Mouse (Mus musculus) gastrocnemius, adult 18-20 months (tissue): ENCODE data around the gene Eef1a2. TPM values are rescaled to one million over a fixed set of nuclear protein-coding genes. Genes with fewer than 3 reads are reported as not detected.
A peak's percentile ranks its signal among the peaks of the same experiment; 100 is the strongest.
"Not testable (repeated sequence)": the region's sequence is repeated elsewhere in the genome, so short reads cannot be mapped to it uniquely, and the experiment has no call there.

ENCODE experiments used
- DNase-seq: peaks from one replicate; pipeline ENCODE4 v3.0.0; 2021; ENCODE audit warnings: low spot score
- long read RNA-seq, 2 experiments: library from polyadenylated mRNA; stranded (forward); transcript quantifications; one replicate each; pipeline ENCODE4 v2.0.0; 2021
- total RNA-seq, 2 experiments: library from RNA; stranded (reverse); gene quantifications; 2 replicates each; pipeline ENCODE4 v1.2.3; 2021

The Eef1a2 gene
- 1,000 to 10,000 TPM; 2,039 to 2,096 TPM for total RNA-seq
- long read RNA-seq, experiment 1, transcript Eef1a2-201 (8 exons, 2,084 nt) = major isoform, 254 of 344 reads
- long read RNA-seq, experiment 1, partial matches to known transcripts = 57 of 344 reads
- long read RNA-seq, experiment 1, other reads (novel, unspliced or antisense) = 33 of 344 reads
- long read RNA-seq, experiment 2, transcript Eef1a2-201 (8 exons, 2,084 nt) = major isoform, 258 of 332 reads
- long read RNA-seq, experiment 2, partial matches to known transcripts = 57 of 332 reads
- long read RNA-seq, experiment 2, other reads (novel, unspliced or antisense) = 17 of 332 reads

DNA sequence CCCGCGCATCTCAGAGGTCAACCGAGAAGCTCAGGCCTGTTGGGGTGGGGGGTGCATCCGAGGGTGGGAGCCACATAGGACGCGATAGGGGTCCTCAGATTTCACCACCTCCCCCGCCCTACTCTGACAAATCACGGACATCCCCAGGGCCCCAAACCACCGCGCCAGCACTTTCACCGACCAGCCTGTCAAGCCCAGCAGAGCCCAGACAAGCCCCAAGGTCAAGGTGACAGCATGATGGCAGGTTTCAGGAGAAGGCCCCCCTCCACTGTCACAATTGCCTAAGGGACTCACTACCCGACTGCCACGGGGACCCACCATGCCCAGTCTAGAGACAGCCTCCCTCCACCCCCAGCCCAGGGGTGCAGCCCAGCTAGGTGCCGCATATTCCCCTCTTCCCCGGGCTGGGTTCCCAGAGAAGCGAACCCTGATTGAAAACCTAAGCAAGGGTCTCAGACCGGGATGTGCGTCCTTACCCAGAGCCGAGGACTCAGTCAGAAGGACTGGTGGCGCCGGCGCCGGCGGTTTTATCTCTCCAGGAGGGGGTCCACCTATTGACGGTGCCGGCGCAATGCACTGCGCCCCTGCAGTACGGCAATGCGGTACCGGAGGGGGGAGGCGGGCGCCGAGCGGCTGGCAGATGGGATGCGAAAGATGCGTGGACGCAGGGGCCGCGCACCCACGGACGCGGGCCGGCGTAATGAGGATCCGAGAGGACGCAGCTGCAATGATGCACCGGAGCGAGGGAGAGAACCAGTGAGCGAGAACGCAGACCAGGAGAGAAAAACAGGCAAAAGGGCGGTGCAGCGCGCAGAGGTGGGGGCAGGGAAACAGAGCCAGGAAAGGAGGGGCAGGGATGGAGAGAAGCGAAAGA is at the start of gene Eef1a2:
TSS of gene Eef1a2 (minus strand) at position 767 of the 874 bp plus-strand sequence.
- DNase-seq = peak; percentile 47

DNA sequence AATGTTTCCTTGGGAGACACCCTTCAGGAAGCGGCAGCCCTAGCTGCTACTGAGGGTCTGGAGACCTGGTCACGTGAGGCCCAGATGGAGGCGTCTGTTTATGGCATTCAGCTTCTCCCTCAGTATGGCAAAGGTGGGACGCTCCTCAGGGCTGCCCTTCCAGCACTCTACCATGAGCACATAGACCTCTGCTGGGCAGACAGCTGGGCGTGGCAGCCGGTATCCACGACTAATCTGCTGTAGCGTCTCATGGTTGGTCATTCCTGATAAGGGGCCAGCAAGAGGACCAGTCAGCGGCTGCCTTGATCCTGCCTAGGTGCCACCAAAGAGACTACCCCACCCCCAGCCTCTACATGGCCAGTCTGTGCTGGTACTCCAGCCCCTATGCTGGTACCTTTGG is 49.3 kb upstream of the Eef1a2 start:
- no peak for DNase-seq

DNA sequence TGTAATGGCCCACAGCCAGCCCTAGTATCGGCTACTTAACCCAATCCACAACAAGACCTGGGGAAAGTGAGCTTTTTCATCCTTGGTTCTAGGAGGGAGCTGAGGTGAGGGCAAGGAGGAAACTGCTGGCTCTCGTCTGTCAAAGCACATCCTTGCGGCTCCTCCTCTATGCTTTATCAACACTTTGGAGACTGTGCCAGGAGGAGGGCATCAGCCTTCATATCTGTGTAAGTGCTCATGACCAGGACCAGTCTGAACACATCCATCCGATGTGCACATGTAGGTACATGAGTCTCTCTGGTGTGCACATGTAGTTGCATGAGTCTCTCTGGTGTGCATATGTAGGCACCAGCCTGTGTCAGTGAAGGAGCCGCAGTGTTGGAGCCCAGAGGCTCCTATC is 48.9 kb upstream of the Eef1a2 start:
- DNase-seq = no peak

DNA sequence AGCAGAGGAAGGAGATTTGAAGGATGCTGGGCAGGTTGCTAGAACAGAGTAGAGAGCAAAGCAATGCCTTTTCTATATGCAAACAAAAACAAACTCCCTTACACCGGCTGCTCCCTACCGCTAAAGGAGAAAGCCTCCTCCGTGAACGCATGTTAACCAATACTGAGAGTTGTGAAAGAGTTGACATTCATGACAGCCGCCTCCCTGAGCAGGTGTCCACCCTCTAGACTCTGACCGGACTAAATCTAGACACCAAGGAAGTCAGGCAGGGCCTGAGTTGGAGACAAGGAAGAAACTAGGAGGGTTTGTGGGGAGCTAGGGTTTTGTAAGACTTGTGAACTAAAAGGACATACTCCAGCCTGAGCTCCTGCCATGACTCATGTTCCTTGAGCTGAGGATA is 46.1 kb upstream of the Eef1a2 start:
- DNase-seq = no peak

DNA sequence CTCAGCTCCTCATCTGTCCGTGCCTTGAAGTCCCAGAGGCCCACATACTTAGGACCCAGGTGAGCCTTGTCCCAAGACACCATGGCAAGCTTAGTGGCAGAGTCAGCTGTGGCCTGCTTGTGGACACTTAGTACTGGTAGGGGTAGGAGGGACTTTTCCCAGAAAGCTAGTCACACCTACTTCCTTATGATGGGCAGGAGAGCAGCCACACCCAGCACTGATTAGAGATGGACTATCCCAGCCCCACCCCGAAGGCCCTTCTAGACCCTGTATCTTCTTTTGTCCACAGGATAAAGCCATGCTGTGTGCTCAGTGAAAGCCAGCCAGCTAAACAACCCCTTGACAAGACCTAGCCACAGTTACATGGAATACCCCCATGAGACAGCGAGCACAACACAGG is 45.6 kb upstream of the Eef1a2 start, which contains the start of gene Ptk6:
TSS of gene Ptk6 (minus strand) at position 368 of the 400 bp plus-strand sequence.
- no peak for DNase-seq

DNA sequence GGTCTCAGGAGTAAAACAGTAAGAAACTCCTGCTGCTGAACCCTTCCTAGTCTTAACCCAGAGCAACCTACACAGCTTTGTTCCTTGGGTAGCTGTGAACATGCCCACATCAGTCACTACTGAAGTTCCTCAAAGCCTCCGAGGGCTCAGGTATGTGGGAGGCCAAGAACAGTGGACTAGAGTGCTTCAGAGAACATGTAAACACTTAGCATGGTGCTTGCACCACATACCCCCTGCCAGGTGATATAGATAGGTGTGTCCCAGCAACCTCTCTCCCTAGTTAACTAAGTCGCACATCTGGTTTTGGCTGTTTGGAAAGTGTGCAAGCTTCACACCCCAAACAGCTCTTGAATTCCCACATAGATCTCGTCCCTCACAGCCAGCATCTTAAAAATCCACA is 44.8 kb upstream of the Eef1a2 start:
- no peak for DNase-seq

DNA sequence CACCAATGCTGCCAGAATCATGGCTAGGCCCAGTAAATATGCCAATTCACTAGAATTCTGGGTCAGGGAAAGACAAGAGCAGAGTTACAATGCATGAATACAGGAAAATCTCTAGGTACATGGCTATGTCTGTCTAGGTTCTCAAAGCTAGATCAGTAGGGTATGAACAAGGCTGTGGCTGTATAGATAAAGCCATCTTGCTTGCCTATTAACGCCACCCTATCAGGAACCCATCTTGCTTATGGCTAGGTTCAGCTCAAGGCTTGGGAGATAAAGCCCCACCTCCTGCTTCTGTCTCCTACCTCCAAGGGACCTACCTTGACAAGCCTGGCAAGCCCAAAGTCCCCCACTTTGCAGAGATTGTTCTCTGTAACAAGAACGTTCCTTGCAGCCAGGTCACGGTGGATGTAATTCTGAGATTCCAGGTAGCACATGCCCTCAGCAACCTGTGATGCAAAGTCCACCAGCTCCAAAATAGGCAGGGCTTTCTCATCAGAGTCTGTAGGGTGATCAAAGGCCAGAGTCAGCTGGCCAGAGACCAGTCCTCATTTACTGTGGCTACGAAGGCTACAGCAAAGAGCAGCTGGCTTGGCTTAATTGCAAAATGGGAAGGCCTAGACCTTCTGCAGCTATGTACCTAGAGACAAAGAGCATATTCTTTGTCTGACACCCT is 40.0 kb upstream of the Eef1a2 start:
- no peak for DNase-seq

DNA sequence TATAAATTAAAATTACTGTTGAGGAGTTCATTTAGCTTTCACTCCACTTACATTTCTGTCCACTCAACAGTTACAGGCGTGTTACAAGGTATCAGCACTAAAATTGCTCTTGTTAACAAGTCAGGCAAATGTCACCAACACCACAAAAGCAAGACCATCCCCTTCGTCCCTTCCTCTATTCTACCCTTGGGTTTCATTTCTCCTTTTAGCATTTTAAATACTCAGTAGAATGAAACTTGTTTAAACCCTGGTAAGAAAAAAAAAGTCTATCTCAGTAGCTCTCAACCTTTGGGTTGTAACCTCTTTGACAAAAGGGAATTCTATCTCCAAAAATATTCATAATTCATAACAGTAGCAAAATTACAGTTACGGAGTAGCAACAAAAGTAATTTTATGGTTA is 36.2 kb upstream of the Eef1a2 start:
- no peak for DNase-seq

DNA sequence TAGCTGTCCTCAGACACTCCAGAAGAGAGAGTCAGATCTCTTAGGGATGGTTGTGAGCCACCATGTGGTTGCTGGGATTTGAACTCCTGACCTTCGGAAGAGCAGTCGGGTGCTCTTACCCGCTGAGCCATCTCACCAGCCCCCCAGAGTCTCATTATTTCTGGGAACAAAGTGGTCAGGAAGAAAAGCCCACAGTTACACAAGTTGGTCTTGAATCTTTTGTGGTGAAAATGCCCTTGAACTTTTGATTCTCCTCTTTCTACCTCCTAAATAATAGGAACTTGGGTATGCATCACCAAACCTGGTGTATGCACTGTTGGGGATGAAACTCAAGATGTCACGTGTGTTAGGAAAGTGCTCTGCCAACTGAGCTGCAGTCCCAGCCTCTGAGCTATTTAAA is 35.1 kb upstream of the Eef1a2 start:
- DNase-seq = no peak

DNA sequence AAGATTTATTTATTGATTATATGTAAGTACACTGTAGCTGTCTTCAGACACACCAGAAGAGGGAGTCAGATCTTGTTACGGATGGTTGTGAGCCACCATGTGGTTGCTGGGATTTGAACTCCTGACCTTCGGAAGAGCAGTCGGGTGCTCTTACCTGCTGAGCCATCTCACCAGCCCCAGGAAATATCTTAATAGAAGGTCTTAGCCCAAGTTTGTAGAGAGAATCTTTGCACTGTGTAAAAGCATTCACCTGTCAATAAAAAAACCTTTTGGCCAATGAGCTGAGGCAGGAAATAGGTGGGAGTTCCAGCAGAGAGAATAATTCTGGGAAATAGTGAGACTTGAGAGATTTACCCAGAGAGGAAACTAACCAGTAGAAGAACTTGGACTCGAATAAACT is 34.6 kb upstream of the Eef1a2 start:
- DNase-seq = not testable (repeated sequence)

DNA sequence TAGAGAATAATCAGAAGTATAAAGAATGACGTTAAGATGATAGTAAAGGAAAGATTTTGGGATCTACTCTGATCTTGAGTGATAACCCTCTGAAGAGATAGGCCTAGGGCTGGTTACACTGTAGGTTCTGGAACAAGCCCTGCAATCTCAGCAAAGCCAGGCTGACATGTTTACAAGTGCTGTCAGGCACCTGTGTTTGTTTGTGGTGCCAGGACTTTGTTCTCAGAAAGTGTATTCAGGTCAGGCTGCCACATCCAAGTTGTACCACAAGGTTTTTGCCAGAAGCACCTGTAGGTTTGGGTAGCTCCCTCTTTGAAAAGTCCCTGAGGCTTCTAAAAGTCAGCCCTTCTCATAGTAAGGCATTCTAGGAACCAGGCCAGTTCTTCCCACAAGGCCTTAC is 32.5 kb upstream of the Eef1a2 start:
- no peak for DNase-seq

DNA sequence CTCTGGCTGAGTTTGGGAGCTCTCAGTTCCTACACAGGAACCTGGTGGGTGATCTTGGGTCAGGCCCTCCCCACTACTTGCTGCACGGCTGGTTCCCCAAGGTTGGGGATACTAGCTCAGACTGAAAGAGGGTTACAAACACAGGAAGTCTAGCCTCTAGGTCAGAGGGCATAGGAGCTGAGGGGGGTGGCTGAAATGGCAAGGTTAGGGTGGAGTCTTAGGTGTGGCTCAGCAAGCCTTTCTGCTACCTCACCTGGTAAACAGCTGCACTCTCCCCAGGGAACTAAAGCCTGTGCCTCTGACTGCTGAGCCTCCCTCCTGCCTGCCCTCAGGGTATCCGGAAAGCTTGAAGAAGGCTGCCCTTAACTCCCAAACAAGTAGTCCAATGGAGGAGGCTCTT is 31.9 kb upstream of the Eef1a2 start:
- DNase-seq = no peak

DNA sequence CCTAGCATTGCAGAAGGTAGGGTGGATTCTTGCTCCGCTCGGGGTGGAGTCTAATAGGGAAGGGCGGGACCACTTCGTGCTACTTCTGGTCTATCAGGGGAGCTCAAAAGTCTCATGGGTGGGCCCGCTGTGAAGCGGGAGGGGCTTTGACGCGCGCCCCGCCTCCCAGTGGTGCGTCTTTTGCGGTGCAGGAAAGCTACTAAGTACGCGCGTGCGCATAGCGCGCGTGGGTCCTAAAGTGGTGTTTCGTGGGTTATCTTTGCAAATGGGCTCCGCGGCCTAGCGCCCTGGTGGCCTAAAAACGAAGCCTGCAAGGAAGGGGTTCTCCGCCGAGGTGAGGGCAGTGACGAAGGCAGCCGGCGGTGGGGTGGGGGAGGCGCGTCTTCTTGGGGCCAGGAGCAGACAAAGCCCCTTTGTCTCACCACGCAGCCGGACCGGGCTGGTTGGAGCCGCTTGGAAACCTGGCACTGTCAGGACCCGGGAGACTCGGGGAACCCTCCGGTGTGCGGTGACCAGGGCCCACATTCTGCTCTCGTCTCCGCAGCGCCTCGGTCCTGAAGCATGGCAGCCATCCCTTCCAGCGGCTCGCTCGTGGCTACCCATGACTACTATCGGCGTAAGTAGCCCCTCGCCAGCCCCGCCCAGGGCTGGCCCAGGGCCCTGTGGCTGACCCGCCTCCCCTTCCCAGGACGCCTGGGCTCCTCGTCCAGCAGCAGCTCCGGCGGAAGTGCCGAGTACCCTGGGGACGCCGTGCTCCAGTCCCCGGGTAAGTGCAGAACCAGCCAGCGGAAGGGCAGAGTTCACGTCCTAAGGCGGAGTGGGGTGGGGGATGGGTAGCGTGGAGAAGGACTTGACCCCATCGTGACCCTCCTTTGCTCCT is 30.5 kb upstream of the Eef1a2 start, which contains the start of gene Ppdpf:
TSS of gene Ppdpf (plus strand) at position 127 of the 880 bp plus-strand sequence.
- peak; percentile 93 for DNase-seq

DNA sequence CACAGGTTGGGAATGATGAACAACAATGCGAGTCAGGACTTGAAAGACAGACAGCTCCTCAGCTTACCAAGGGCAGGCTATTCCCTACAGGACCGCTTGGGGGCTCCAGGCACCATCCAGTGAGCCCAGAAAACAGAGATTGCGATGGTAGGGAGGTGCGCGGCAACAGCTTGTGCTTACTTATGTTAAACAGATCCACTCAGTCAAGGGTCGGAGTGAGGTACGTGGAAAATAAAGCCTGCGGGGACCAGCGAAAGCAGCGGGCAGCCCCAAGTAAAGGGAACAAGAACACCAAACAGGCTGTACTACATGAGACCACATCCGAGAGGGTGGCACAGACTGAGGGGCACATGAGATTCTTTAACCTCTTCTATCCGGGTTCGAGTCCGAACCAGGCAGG is 29.8 kb upstream of the Eef1a2 start:
- peak; percentile 85 for DNase-seq

DNA sequence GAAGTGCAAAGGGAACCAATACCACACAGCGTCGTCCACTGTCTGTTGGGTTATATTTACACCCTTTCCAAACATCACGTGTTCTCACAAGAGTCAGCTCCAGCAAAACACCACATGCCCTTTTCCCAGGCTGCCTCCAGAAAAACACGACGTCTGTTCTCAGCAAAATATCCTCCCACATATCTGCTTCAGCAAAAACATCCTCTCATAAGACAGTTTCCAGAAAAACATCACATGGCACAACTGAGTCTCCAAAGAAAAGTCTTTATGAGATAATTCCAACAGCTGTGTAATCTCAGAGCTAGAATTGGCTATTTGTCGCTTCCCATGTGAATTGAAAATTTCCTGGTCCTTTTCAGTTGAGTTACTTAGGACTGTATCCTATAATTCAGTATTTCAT is 24.1 kb upstream of the Eef1a2 start:
- DNase-seq = no peak

DNA sequence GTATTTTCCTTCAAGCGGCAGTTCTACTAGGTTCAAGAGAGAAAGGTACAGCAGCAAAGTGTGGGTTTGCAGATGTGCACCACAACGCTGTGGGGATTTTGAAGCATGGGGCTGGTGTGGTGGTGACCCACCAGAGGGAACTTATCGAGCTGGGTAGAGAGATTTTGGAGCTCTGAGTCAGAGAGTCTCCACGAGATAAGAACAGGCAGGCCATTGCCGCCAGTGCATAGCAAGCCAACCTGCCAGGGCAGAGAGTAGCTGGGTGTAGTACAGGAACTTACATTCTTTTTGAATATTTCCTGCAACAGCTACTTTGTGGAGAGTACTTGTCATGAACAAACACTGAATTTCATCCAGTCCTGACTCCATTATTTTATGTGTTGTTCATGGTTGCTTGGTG is 21.7 kb upstream of the Eef1a2 start:
- no peak for DNase-seq

DNA sequence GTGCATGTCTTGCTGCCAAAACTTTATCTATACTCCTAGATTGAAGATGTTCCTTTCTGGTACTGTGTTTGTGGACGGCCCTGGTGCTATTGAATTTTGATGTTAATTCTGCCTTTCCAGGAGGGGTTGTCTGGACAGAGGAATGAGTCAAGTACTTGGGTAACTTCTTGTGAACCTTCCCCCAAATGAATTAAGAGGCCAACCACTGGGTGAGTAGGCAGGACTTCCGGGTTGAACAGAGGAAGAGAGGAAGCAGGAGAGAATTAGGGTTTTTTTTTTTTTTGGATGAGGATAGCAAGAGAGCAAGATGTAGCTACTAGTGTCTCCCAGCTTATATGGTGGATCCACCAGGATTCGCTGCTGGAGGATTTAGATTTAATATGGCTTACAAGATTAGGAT is 21.2 kb upstream of the Eef1a2 start:
- no peak for DNase-seq

DNA sequence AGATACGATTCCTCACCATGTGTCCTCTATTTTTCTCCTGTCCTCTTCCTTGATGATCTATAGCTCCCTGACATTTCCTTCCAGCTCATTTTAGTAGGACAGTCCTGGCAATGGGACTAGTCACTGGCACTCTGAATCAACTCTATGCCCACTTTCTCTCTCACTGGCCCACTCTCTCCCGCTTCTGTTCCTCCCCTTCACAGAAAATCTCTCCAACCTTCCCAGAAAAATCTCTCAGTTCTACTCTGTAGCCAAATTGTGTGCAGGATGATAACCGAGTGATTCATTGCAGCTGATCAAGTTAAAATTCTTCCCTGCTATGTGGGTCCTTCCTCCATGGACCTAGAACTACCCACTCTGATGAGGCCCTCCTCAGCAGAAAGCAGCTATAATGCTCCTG is 17.8 kb upstream of the Eef1a2 start:
- no peak for DNase-seq

DNA sequence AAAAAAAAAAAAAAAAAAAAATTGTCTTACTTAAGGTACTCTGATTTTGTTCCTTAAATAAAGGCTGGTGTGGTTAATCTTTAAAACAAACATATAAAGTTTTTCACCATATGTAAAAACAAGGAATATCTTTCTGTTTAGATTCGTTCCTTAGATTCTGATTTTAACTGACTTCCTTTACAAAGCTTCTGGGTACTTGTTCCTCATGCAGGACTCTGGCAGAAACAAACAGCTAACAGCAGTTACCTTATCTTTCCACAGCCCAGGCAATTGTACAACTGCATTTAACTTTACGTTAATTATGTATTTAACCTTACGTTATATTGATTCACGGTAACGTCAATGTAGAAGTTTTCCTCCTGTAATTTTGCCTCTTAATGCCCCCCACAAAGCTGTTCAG is 9.7 kb upstream of the Eef1a2 start:
- DNase-seq = no peak

DNA sequence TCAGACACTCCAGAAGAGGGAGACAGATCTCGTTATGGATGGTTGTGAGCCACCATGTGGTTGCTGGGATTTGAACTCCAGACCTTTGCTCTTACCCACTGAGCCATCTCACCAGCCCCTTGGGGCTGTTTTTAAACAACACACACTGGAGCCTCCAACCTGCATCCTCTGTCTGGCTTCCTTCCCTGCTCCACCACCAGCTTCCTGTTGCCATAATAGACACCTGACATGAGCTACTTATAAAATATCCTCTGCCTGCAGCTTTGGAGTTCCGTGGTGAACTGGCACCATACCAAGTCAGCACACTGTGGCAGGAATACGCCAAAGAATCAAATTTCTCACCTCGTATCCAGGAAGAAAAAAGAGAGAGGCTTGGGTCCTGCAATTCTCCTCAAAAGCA is 4.0 kb upstream of the Eef1a2 start:
- DNase-seq = no peak

DNA sequence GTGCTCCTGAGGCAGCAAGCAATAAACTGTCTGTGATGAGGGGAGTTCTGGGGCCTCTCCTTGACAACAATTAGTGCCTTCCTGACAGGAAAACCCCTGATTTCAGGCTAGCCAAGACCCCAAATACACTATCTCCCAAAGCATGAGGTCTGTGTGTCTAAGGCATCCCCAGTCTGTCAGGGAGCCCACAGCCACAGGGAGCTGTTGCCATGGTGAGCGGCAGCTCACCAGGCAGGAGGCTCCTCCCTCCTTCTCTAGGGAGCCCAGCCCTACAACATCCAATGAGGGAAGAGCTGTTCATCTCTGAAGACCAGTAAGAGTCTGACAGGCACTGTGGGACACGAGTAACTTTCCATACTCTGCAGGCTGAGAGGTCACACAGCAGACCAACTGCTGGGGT is 3.0 kb upstream of the Eef1a2 start:
- no peak for DNase-seq
